ENCODE assay signal across 7 mouse cellular contexts in the genomic region with DNA sequence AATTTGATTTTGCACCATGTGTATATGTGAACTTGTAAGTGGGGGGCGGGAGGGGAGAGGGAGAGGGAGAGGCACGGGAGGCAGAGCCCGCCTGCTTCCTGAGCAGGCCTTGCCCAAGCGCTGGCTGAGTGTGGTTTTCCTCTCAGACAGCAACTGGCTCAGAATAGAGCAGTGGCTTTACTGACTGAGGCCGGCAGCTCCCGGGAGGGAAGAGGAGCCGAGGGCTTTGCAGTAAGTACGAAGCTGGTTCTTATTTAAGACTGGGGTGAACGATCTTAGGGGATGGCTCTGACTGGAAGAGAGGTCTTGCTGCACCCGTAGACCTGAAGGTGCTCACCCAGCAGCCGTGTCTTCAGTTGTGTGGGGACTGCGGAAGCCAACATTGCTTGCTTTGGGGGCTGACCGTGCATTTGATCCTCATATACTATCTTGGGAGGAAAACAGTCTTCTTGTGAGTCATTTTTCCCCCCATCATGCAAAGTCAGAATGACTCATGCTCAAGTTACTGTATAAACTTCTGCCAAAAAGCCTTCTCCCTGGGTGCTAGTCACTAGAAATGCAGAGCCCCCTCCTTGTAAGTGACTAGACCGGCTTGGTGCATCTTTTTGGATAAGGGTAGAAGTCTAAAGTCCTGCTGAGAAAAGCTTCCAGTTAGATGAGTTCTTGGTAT. TPM values are rescaled to one million over a fixed set of nuclear protein-coding genes. Genes with fewer than 3 reads are reported as not detected.
A peak's percentile ranks its signal among the peaks of the same experiment; 100 is the strongest.
DNase-seq lines count a peak whose midpoint lies in the region; ATAC-seq and TF ChIP-seq lines count a peak whose summit lies in the region.

No protein-coding gene starts in this region.

- 2% methylated on average over 14 of the region's 14 CpGs for WGBS in macrophage (ENCODE audit: missing documents)

- ATAC-seq in frontal cortex, adult (ENCODE audit: low TSS enrichment), result peak; percentile 87

- DNase-seq in left cerebral cortex, adult 11 months (ENCODE audit: low spot score), result peak; percentile 34
- no peak for DNase-seq in left cerebral cortex, postnatal 4 days
- DNase-seq in adrenal gland, postnatal 14 days, result peak; percentile 44
- DNase-seq in left cerebral cortex, adult 2 months (ENCODE audit: extremely low spot score in 1 of 2, low spot score in 2 of 2), result peak; percentile 43 to 53
- peak; percentile 21 to 29 for DNase-seq in thymus, postnatal 36 days

- H3K27ac ChIP-seq in left cerebral cortex, adult 2 months, result peak overlapping the region; percentile 83
- peak overlapping the region; percentile 93 for H3K27ac ChIP-seq in macrophage

- intact Hi-C loops in left cerebral cortex, postnatal 4 days (cut with DNase I), result no loop called here
- intact Hi-C loops in left cerebral cortex, adult 2 months (cut with DNase I), result loop anchor here (2.0 kb wide), 1 partner anchor 41 kb away; no protein-coding TSS in a partner anchor

- no peaks in the 10 kb centered on the region for H3K36me3 ChIP-seq in macrophage (ENCODE audit: inconsistent target)

- H3K79me2 ChIP-seq in macrophage (ENCODE audit: inconsistent target), result peaks cover 48% of the 10 kb centered on the region

- peak overlapping the region; percentile 15 for H3K4me3 ChIP-seq in left cerebral cortex, adult 2 months
- H3K4me3 ChIP-seq in macrophage (ENCODE audit: inconsistent target), result peak overlapping the region; percentile 59

- no peak for TF ChIP-seq CTCF in left cerebral cortex, adult 2 months (IDR thresholded peaks at IDR 0.05)

RNA-seq across cellular contexts. Expression of gene Specc1, which starts 48.8 kb away (rescaled TPM):
- 10 to 100 TPM; 24.8 to 27.6 TPM for total RNA-seq in left cerebral cortex, postnatal 4 days (2021)
- total RNA-seq in adrenal gland, postnatal 14 days (2021), result 17.1 and 19.6 TPM in 2 replicates
- 10 to 100 TPM; 69.6 to 74.4 TPM for total RNA-seq in left cerebral cortex, adult 2 months (2021)
- 100 to 1,000 TPM; 108 to 489 (median 223) TPM for total RNA-seq in macrophage (2018; cell fraction: chromatin; rRNA removed)
- 10 to 100 TPM; 40.0 to 93.7 (median 56.5) TPM for total RNA-seq in macrophage (2018; cell fraction: cytosol; rRNA removed)
- 100 to 1,000 TPM in 16 of 26 experiments, 10 to 100 TPM in 10; 62.2 to 262 (median 130) TPM for total RNA-seq in macrophage (2018; cell fraction: nucleus; rRNA removed)
- polyA plus RNA-seq in macrophage (2018), result 39.2 to 116 TPM (median 77.7 TPM) in 3 replicates
